Mouse (Mus musculus): ENCODE measurements around the gene Slc25a40. TPM values are rescaled to one million over a fixed set of nuclear protein-coding genes. Genes with fewer than 3 reads are reported as not detected.

Gene Slc25a40
- polyA plus RNA-seq (2015; fragmentation: Illumina TruSeq; extraction: RNeasy Lipid Tissue Mini Kit (QIAGEN cat#74804); ENCODE audit: insufficient read depth, low replicate concordance) = 20.4 TPM

GRCm38 (mm10) chr5:8422157-8422931 is at the start of gene Slc25a40, which contains the start of gene Dbf4:
Gene Slc25a40 (plus strand): TSS chr5:8422850.
Gene Dbf4 (minus strand): TSS chr5:8422716.

Other genes starting within 250 kb of the Slc25a40 start
- gene Adam22, start 54.7 kb upstream of the Slc25a40 start, polyA plus RNA-seq (2015; fragmentation: Illumina TruSeq; extraction: RNeasy Lipid Tissue Mini Kit (QIAGEN cat#74804); ENCODE audit: insufficient read depth, low replicate concordance) = 4.9 TPM
- 34.4 TPM for gene Dbf4, start 134 bp upstream of the Slc25a40 start, polyA plus RNA-seq (2015; fragmentation: Illumina TruSeq; extraction: RNeasy Lipid Tissue Mini Kit (QIAGEN cat#74804); ENCODE audit: insufficient read depth, low replicate concordance)
- gene Rundc3b, start 200.1 kb downstream of the Slc25a40 start, polyA plus RNA-seq (2015; fragmentation: Illumina TruSeq; extraction: RNeasy Lipid Tissue Mini Kit (QIAGEN cat#74804); ENCODE audit: insufficient read depth, low replicate concordance) = 5.2 TPM
- gene Abcb1a, start 237.2 kb downstream of the Slc25a40 start, polyA plus RNA-seq (2015; fragmentation: Illumina TruSeq; extraction: RNeasy Lipid Tissue Mini Kit (QIAGEN cat#74804); ENCODE audit: insufficient read depth, low replicate concordance) = 9.8 TPM